Mouse (Mus musculus) embryonic facial prominence, embryonic 15.5 days (tissue): ENCODE measurements around the gene Dand5. TPM values are rescaled to one million over a fixed set of nuclear protein-coding genes. Genes with fewer than 3 reads are reported as not detected.

ENCODE experiments used
- microRNA-seq: library from miRNA; unstranded; fragments of <30 nt; microRNA quantifications from one replicate; pipeline ENCODE4, GENCODE M21; 2016; ENCODE audit warnings: borderline number of aligned reads
- polyA plus RNA-seq: library from polyadenylated mRNA; unstranded; fragments of >200 nt; fragmentation: Nextera tagmentation; extraction: Ambion mirVana; gene quantifications from 2 replicates; pipeline ENCODE4 v1.2.1, GENCODE M21; 2015

Gene Dand5
- polyA plus RNA-seq, 1 experiment from 2014 or later = 8.4 TPM

Small RNAs within 50 kb of the gene (microRNA-seq; reads per million reads assigned to microRNA genes)
- gene Mir7069 = 0.69 reads per million

Other genes starting within 250 kb of the Dand5 start
- gene Ier2, start 160.0 kb downstream of the Dand5 start, polyA plus RNA-seq = 79.7 and 83.9 TPM in 2 replicates
- 69.1 and 78.2 TPM in 2 replicates for gene Trmt1, start 136.5 kb downstream of the Dand5 start, polyA plus RNA-seq
- gene Nacc1, start 135.0 kb downstream of the Dand5 start, polyA plus RNA-seq = 16.7 and 16.9 TPM in 2 replicates
- 5.8 and 6.0 TPM in 2 replicates for gene Lyl1, start 121.4 kb downstream of the Dand5 start, polyA plus RNA-seq
- 4.2 and 4.9 TPM in 2 replicates for gene G430095P16Rik, start 99.8 kb downstream of the Dand5 start, polyA plus RNA-seq
- gene Nfix, start 22.5 kb downstream of the Dand5 start, polyA plus RNA-seq = 61.4 and 62.0 TPM in 2 replicates
- gene Gadd45gip1, start 8.7 kb upstream of the Dand5 start, polyA plus RNA-seq = 46.5 TPM in 2 replicates
- gene Rad23a, start 17.8 kb upstream of the Dand5 start, polyA plus RNA-seq = 104 and 110 TPM in 2 replicates
- gene Calr, start 24.1 kb upstream of the Dand5 start, polyA plus RNA-seq = 975 and 998 TPM in 2 replicates
- 94.5 and 99.8 TPM in 2 replicates for gene Farsa, start 34.2 kb upstream of the Dand5 start, polyA plus RNA-seq
- gene Syce2, start 49.3 kb upstream of the Dand5 start, polyA plus RNA-seq = 68.0 and 72.9 TPM in 2 replicates
- 29.4 and 32.2 TPM in 2 replicates for gene Gcdh, start 71.1 kb upstream of the Dand5 start, polyA plus RNA-seq
- 1.3 and 1.6 TPM in 2 replicates for gene Klf1, start 79.1 kb upstream of the Dand5 start, polyA plus RNA-seq
- 20.0 and 22.4 TPM in 2 replicates for gene Dnase2a, start 85.7 kb upstream of the Dand5 start, polyA plus RNA-seq
- 1.9 and 2.2 TPM in 2 replicates for gene Mast1, start 114.5 kb upstream of the Dand5 start, polyA plus RNA-seq
- 0.27 TPM in 1 of 2 replicates, not detected in the other for gene Rtbdn, start 124.2 kb upstream of the Dand5 start, polyA plus RNA-seq
- gene Gm49661, start 146.6 kb upstream of the Dand5 start, polyA plus RNA-seq = not detected in 2 replicates
- 705 and 717 TPM in 2 replicates for gene Prdx2, start 146.8 kb upstream of the Dand5 start, polyA plus RNA-seq
- gene Rnaseh2a, start 146.9 kb upstream of the Dand5 start, polyA plus RNA-seq = 94.9 and 99.1 TPM in 2 replicates
- 38.0 and 40.5 TPM in 2 replicates for gene Junb, start 155.9 kb upstream of the Dand5 start, polyA plus RNA-seq
- 27.2 and 30.6 TPM in 2 replicates for gene Hook2, start 167.8 kb upstream of the Dand5 start, polyA plus RNA-seq
- gene Best2, start 191.7 kb upstream of the Dand5 start, polyA plus RNA-seq = 0.93 and 2.0 TPM in 2 replicates
- 117 and 119 TPM in 2 replicates for gene Asna1, start 202.5 kb upstream of the Dand5 start, polyA plus RNA-seq
- gene Trir, start 204.0 kb upstream of the Dand5 start, polyA plus RNA-seq = 114 and 117 TPM in 2 replicates
- gene Tnpo2, start 214.1 kb upstream of the Dand5 start, polyA plus RNA-seq = 31.4 and 32.9 TPM in 2 replicates
- gene Fbxw9, start 237.2 kb upstream of the Dand5 start, polyA plus RNA-seq = 32.6 and 37.4 TPM in 2 replicates
- gene Gm5741, start 245.2 kb upstream of the Dand5 start, polyA plus RNA-seq = 0.65 and 0.88 TPM in 2 replicates
- gene Dhps, start 248.9 kb upstream of the Dand5 start, polyA plus RNA-seq = 53.0 and 57.9 TPM in 2 replicates